Mouse (Mus musculus): ENCODE data around the gene Atp6v1g1.

Atp6v1g1 gene

DNA sequence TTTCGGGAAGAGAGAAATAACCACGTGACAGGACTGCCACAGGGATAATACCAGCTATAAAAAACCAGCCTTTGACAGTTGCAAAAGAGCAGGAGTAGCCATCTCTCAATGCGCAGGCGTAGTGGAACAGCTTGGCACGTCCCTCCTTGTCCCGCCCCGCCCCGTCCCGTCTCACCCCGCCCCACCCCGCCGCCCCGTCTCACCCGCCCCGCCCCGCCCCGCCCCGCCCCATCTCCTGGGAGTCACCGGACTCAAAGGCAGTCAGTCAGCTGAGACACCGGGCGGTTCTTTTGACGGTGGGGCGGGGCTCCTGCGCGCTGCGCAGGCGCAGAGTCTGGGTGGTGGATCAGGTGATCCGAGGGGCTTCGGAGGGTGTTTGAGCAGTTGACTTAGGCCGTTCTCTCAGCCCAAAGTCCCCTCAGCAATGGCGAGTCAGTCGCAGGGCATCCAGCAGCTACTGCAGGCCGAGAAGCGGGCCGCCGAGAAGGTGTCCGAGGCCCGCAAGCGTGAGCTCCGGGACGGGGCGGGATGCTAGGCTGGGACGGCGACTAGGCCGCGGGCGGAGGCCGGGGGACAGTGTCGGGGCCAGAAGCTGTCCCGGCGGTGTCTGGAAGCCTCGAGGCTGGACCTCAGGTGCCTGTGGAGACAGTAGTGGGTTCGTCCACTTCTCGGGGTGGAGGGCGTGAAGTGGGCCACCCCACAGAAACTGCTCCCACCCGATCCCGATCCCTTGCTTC is at the start of gene Atp6v1g1:
TSS of gene Atp6v1g1 (plus strand) at position 279 of the 737 bp plus-strand sequence.
- peak; percentile 76 for DNase-seq (ENCODE audit: low read depth, low spot score)

DNA sequence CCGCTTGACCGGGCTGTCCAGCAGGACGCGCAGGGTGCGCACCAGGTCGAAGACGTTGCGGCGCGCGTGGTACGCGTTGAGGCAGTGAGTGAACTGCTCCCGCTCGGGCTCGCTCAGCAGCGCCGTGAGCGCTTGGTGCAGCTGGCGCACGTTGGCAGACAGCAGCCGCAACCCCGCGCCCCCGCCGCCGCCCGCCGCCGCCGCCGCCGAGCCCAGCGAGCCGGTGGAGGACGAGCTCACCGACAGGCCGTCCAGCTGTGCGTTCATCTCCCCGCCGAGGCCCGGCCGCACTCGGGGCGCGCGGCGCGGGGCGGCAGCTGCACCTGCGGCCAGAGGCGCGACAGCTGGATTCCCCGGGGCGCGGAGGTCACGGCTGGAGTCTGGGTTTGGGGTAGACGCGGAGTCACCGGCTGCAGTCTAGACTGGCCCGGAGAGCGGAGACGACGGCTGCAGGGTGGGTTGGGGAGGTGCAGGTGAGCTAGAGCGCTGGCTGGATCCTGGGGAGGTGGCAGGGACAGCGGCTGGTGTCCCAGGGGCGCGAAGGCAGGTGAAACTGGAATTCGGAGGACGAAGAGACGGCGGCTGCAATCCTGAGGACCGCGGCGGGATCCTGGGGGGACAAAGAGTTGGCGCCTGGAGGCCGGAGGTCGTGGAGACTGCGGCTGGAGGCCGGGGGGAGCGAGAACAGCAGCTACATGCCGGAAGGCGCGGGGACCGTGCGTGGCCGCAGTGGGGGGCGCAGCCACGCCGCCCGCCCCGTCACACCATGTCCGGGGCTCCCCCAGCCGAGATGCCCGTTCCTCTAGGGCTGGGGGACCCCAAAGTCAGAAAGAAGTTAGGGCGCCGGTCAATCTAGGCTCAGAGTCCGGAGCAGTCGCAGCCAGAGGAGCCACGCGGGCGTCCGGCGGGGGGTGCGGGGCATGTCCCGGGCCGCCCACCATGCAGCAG is 49.3 kb upstream of the Atp6v1g1 start:
- DNase-seq (ENCODE audit: low read depth, low spot score) = no peak

DNA sequence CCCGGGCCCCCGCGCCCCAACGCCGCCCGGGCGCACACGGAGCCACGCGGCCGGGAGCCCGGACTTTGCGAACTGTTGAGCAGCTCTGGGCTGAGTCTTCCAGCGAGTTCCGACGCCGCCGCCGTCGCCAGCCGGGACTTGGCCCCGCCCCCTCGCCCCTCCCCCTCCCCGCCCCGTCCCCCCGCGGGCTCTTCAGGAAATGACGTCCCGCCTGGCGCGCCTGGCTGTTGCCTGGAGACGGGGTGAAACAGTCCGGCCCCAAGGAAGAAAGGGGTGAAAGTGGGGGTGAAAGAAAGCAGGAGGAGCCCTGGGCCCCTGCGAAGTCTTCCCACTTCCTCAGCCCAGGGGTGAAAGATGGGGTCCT is 48.7 kb upstream of the Atp6v1g1 start, which contains the start of gene Whrn:
TSS of gene Whrn (minus strand) at position 77 of the 364 bp plus-strand sequence.
- no peak for DNase-seq (ENCODE audit: low read depth, low spot score)

DNA sequence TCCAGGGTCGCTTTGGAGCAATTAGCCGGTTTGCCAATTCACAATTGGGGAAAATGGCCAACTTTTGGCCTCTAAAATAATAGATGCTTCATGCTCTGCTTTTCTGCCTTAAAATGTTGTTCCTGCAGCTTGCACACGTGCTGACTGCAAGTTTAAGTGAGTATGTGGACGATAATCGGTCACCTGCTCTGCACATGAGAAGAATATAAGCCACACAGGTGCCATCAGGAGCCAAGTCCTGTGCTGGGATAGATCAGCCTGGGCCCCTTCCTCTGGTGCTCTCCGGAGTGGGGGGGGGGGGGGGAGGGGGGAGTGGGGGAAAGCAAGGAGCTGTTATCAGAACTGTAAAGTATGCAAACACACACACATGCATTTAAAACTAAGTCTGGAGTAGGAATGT is 48.3 kb upstream of the Atp6v1g1 start:
- DNase-seq (ENCODE audit: low read depth, low spot score) = no peak

DNA sequence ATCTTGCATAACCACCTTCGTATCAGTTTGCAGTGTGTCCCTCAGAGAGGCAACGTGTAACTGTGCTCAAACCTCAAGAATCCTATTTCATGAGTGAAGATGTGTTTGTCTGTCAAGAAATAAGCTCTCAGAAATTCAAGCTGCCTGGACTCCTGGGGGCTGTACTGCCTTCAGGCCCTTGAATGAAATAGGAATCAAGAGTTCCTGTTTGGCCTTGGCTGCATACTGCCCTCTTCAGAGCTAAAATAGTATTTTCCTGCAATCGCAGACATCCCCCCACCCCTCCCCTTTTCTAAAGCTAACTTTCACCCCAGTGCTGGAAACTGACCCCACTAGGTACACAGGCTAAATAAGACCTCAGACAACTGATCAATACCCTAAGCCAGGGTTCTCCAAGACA is 46.2 kb upstream of the Atp6v1g1 start:
- no peak for DNase-seq (ENCODE audit: low read depth, low spot score)

DNA sequence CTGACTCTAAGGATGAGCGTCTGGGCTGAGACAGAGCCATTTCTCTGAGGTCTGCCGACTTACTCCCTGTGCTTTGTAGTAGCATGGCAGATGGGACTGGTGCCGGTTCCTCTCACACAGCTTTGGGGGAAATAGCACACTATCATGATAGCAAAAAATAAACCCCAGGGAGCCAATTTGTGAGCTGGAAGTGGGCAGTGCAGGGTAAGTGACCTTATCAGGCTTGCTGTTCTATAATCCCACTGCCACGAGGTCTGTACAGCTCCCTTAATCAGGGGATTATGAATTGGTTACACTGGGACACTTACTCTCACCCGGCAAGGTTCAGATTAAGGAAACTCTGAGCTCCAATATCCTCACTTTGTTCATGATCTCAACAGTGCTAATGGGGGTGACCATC is 43.5 kb upstream of the Atp6v1g1 start:
- no peak for DNase-seq (ENCODE audit: low read depth, low spot score)

DNA sequence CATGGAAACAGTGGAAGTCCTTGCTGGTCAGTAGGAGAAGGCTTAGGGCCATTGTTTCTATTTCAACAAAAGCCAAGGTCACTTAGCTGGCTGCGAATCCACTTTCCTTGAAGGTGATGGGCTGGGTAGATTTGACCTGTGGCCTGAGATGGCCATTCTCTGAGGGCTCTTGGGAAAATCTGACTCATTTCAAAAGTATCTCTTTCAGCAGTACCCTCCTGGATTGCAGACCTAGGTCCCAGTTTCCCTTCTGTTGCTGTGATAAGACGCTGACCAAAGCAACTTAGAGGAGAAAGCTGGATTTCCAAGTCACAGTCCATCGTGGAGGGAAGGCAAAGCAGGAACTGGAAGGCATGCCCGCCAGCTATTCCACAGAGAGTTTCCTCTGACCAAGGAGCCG is 40.6 kb upstream of the Atp6v1g1 start:
- DNase-seq (ENCODE audit: low read depth, low spot score) = no peak

DNA sequence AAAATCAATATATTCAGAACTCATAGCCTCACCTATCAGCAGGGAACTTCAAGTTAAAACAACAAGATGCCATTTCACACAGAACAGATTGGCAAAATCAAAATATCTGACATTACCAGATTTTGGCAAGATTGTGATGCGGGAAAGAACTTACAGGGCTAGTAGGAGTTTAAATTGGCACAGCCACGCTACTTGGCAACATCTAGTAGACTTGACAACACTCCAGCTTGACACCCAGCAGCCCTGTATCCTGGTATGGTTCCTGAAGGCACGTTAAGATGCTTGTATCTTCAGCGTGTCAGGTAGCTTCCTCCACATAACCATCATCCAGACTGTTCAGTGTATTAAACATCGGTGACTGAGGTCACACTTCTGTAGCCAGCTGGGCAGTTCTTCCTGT is 37.1 kb upstream of the Atp6v1g1 start:
- DNase-seq (ENCODE audit: low read depth, low spot score) = no peak

DNA sequence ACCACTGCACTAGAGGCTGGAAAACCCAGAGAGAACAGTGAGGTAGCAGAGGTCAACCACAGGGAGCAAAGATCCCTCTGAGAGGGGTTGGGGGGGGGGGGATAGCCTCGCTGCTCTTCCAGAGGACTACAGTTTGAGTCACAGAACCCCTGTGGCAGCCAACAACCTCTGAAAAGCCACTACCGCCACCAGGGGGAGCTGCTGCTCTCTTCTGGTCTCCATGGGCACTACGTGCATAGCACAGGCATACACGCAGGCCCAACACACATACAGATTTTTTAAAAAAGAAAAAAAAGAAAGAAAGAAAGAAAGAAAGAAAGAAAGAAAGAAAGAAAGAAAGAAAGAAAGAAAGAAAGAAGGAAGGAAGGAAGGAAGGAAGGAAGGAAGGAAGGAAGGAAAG is 36.3 kb upstream of the Atp6v1g1 start:
- peak; percentile 19 for DNase-seq (ENCODE audit: low read depth, low spot score)

DNA sequence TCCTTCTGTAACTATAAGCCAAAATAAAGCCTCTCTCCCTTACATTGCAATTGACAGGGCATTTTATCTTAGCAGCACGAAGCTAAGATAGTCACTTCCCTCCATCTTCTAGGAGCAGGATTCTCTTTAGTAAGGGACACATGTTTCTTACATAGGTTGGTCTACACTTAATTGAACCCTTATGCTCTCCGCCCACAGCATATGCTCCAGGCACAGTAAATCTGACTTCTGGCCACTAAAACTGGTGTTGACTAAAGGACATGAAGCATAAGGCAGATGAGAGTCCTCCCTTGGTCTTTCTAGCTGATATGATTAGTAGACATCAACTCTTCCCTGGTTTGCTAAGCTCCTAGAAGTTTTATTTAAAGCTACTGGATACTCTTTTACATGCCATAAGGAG is 31.7 kb upstream of the Atp6v1g1 start:
- DNase-seq (ENCODE audit: low read depth, low spot score) = no peak

DNA sequence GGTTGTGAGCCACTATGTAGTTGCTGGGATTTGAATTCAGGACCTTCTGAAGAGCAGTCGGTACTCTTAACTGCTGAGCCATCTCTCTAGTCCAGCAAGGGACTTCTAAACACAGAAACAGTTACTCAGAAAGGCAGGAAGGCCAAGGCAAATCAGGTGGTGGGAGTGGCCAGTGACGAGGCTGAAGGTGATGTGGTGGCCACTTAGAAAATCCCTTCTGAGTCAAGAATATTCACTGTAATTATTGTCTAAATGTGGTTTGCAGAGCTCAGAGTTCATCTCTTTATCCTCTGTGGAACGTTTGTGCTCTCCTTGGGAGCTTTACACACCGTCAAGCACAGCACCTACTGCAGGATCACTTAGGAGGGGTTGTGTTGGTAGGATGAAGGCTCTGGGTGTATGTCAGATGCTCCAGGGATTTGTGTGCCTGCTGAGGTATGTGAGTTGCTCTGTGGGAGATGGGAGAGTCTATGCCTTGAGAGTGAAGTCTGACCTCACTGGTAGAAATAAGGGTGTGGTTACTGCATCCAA is 30.1 kb upstream of the Atp6v1g1 start:
- no peak for DNase-seq (ENCODE audit: low read depth, low spot score)

DNA sequence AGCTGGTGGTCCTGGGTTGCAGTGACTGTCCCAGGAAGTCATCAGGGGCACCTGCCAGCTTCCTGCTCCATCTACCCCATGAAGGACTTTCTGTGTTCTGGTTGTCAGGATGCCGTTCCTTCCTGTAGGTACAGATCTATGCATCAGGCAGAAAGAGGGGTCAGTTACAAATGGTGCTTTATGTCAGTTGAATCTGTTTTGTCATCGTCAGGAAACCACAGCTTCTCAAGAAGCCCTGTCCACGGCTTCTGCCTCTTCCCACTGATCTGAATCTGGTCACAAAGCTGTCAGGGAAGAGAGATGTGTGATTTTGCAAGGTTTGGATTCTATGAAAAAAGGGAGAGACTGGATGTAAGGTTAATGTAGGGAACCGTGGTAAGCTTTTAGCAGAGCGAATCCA is 29.6 kb upstream of the Atp6v1g1 start:
- no peak for DNase-seq (ENCODE audit: low read depth, low spot score)

DNA sequence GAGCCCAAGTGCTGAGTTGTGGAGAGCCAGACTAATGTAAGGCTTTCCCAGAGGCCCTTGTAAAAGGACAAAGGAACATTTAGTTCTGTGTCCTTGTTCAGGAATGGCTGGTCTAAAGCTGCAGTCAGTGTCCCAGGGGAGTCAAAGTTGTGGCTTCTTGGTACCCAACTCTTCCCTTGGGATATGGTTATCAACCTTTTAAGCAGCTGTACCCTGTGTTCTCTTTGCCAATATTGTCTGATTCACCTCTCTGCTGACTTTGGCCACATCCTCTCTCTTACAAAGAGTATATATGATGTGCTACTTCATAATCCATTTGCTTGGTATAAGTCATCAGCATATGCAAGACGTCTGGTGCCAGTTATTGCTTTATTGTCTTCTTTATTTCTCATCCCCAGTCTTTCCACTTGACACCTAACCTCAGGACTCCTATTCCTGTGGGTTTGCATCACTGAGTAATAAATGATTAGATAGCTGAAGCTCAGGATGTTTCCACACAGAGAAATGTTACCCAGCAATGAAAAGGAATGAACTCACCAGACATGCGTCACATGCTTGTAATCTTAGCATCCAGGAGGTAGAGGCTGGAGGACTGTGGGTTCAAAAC is 22.7 kb upstream of the Atp6v1g1 start:
- no peak for DNase-seq (ENCODE audit: low read depth, low spot score)

DNA sequence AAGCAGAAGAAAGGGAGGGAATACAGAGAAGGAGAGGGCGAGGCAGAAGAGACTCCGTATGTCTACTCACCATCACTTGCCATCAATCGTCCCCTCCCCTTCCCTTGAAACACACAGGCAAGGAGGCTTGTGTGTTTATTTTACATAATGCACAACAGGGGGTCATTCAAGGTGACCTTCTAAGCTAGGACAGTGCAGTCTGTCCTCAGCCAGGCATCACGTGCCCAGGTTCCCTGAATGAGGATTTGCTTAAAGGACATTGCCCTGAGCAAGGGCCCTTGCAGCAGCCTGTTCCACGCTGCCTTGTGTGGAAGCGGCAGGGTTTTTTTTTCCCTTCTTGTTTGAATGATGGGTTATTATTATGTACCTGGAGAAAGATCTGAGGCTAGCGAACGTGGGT is 19.1 kb upstream of the Atp6v1g1 start:
- no peak for DNase-seq (ENCODE audit: low read depth, low spot score)

DNA sequence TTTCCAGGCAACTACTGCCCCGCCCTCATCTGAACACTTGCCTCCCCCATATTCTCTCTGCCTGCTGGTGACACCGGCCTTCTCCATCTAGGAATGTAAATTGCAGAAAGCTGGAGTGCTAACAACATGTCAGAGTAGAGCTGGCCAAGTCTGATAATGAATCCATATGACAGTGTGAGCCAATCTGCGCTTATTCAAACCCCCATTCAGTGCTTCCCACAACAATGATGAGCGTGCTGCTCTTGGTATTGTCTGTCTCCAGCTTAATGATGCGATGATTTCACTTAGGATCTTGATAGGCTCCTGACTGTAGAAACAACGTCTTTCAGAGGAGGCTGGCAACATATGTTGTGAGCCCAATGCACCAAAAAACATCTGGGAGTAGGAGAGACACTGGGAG is 15.6 kb upstream of the Atp6v1g1 start:
- DNase-seq (ENCODE audit: low read depth, low spot score) = no peak

DNA sequence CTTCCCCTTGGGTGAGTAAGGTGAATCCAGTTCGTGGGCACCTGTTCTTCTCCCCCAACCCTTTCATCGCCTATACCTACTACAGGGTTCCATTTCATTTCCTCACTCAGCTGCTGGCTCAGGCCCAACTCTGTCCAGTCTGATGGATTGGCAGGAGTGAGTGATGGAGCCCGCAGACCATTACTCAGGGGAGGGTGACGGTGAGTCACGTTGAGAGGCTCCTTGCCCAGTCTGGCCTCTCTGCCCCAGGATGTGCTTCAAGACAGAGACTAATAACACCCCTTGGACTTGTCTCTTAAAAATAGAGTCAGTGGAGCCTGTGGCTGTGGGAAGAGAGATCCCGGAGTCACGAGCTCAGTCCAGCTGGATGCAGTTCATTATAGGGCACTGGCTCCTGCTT is 14.2 kb upstream of the Atp6v1g1 start:
- DNase-seq (ENCODE audit: low read depth, low spot score) = no peak

DNA sequence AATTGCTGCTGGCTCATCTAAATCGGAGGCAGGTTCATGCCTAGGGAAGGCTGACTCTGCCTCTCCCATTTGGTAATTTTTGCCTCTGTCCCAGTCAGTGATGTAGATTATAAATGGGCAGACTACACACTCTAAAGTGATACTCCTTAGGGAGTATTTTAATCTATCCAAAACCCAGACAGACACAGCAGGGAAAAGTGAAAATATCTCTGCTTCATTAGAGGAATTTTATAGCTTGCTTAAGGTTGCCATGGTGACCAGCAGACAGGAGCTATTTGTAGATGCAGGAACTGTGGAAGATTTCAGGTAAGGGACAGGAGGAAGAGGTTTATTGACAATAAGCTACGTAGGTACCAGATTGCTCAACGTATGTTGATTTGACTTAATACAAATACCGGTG is 7.0 kb upstream of the Atp6v1g1 start:
- DNase-seq (ENCODE audit: low read depth, low spot score) = no peak

DNA sequence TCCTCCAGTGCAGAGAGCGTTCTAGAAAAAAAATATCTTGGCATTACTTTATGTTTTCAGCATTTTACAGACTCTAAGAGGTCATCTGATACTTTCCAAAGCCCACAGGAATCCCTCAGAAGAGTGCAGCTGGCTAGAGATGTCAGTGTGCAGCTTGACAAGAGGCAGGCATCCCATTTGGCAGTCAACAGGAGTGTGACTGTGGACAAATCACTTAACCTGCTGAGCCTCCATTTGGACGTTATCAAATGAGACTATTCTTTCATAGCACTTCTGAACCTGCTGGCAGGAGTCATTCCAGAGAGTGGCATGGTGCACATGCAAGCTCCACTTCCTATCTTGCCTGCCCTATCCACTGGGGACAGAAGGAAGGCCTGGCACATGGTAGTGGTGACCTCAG is 2.4 kb upstream of the Atp6v1g1 start:
- DNase-seq (ENCODE audit: low read depth, low spot score) = no peak

DNA sequence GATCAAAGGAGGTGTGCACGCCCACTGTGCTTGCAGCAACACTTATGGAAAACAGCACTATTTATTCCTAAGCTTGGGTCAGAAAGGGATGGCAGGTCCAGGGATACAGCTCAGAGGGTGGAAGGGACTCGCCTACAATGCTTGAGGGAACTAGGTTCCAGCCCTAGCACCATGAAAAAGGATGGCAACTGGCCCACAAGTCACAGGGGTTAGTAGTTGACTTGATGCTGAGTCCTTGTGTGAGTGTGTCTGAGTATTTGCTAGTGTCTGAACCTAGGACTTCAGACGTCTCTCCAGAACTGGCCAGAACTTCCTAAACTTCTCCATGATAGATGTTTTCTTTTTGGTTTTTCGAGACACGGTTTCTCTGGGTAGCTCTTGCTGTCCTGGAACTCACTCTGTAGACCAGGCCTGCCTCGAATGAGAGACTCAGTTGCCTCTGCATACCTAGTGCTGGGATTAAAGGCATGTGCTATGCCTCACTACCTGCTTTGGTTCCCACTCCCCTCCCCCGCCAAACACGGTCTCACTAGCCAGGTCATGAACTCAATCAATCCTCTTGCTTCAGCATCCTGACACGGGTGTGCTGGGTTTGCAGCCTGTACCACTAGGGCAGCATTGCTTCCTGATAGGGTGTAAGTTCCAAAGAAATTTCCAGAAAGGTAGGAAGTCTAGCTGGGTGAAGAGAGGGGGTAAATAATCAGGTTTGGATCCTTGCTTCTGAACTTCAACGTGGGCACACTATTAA is 652 bp upstream of the Atp6v1g1 start:
- peak; percentile 24 for DNase-seq (ENCODE audit: low read depth, low spot score)

DNA sequence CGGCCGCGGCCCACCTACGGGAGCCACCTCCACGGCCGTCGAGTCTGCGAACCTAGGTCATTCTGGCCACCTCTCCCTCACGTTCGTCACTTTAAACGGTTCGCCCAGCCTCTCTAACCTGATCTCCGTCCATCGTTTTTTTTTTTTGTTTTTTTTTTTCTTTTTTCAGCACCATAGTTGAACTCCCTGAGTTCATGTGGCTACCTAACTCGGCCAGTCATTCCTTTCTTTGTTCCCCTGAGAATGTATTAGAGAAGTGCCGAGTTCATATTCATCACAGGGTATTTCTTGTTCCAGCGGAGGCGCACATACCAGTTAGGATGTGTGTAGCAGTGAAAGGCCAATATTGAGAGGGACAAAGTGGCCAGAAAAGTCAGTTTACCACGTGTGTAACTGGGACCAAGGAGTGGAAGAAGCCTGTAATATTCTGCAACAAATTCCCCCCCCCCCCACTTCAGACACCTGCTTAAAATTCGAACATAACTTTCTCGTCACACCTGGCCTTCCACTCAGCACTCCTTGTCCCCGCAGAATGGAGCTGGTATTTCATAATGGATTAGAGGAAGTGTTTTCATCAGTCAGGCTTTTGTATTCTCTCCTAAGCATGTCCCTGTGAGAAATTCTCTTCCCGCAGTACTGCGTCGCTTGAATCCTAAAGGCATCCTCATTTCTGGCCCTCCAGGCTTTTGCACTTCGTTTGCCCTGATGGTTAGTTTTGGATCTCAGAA is 823 bp downstream of the Atp6v1g1 start:
- DNase-seq (ENCODE audit: low read depth, low spot score) = no peak

All from c-Kit-negative CD71-positive TER-119-positive erythroid progenitor cells, embryonic 14.5 days (primary cell).